Comparison of ENCODE assay signal across 9 mouse cellular contexts in genomic region chr2:144720407-144720959, GRCm38 (mm10).
DNase-seq lines count a peak whose midpoint lies in the region; ATAC-seq and TF ChIP-seq lines count a peak whose summit lies in the region.
"Had no signal": no experiment of that assay in that cellular context is flagged by ENCODE, and none has a peak within 500 bp of the region (broad histone marks: within the 10 kb centered on the region; RNA-seq: fewer than 3 reads in every experiment).

No protein-coding gene starts in this region.

- H3K27ac ChIP-seq in kidney, postnatal 0 days = no peak overlapping the region
- H3K27ac ChIP-seq in bone marrow macrophage, adult 2 months (ENCODE audit: insufficient read depth, low read depth, low read length) = peak overlapping the region; percentile 77

- no peaks in the 10 kb centered on the region for H3K4me1 ChIP-seq in kidney, postnatal 0 days (replicated peaks; ENCODE audit: insufficient read depth, low read length)
- peaks cover 28% of the 10 kb centered on the region for H3K4me1 ChIP-seq in bone marrow macrophage, adult 2 months (ENCODE audit: control insufficient read depth, insufficient read depth, low read length)

- no peak overlapping the region for H3K4me2 ChIP-seq in kidney, postnatal 0 days (ENCODE audit: low read length)

- H3K27me3 ChIP-seq in kidney, postnatal 0 days (ENCODE audit: insufficient read depth, low read length) = no peaks in the 10 kb centered on the region

- H3K36me3 ChIP-seq in kidney, postnatal 0 days (ENCODE audit: insufficient read depth, low read length) = no peaks in the 10 kb centered on the region

- peak; percentile 48 for DNase-seq in kidney, postnatal 0 days (ENCODE audit: low spot score)
- no peak for DNase-seq in kidney, adult 18-20 months
- DNase-seq in cerebellum, adult 11-12 months = no peak
- no peak for DNase-seq in adrenal gland, adult 2 months
- DNase-seq: cerebellum, postnatal 36 days; heart, postnatal 36 days had no signal

- H3K9ac ChIP-seq in kidney, postnatal 0 days (ENCODE audit: low read depth, low read length) = no peak overlapping the region

- H3K9me3 ChIP-seq in kidney, postnatal 0 days (replicated peaks; ENCODE audit: low read length) = no peaks in the 10 kb centered on the region

- no peak for TF ChIP-seq CTCF in kidney, postnatal 0 days (IDR thresholded peaks at IDR 0.05; ENCODE audit: low read depth)
- no peak for TF ChIP-seq CTCF in bone marrow macrophage, adult 2 months (IDR thresholded peaks at IDR 0.05; ENCODE audit: low read depth, low read length)

- H3K4me3 ChIP-seq in kidney, postnatal 0 days (replicated peaks; ENCODE audit: low read depth, low read length) = no peak overlapping the region
- H3K4me3 ChIP-seq in bone marrow macrophage, adult 2 months (ENCODE audit: insufficient read depth, low read length) = no peak overlapping the region

- TF ChIP-seq POLR2A in bone marrow macrophage, adult 2 months (IDR thresholded peaks at IDR 0.05; ENCODE audit: borderline replicate concordance, low read depth, low read length) = no peak

- 40% methylated on average over 5 of the region's 5 CpGs for WGBS in kidney, postnatal 0 days

- ATAC-seq in kidney, postnatal 0 days (replicated peaks; ENCODE audit: low FRiP score, low read depth) = no peak
- peak; percentile 12 to 70; a peak in 2 of 4 replicates for ATAC-seq in hematopoietic stem cell, adult 5-6 weeks (replicated peaks in 1 of 2; ENCODE audit: insufficient read depth in 1 of 2, low FRiP score in 2 of 2, low TSS enrichment in 1 of 2, low read depth in 1 of 2, poor library complexity in 2 of 2, severe bottlenecking in 2 of 2)
- peak; percentile 74 for ATAC-seq in megakaryocyte, adult 5-6 weeks (ENCODE audit: poor library complexity, severe bottlenecking)
